Mouse (Mus musculus) bone marrow macrophage, adult 2 months (primary cell): ENCODE data around the gene Zfp366.

Source experiments
- CTCF ChIP-seq: IDR thresholded peaks from 2 replicates; pipeline ENCODE4 v1.5.1; 2012; ENCODE audit warnings: low read depth, mild to moderate bottlenecking, low read length, moderate library complexity
- POLR2A ChIP-seq: IDR thresholded peaks from 2 replicates; pipeline ENCODE4 v1.6.1; 2012; ENCODE audit warnings: mild to moderate bottlenecking, low read depth, low read length, borderline replicate concordance

DNA sequence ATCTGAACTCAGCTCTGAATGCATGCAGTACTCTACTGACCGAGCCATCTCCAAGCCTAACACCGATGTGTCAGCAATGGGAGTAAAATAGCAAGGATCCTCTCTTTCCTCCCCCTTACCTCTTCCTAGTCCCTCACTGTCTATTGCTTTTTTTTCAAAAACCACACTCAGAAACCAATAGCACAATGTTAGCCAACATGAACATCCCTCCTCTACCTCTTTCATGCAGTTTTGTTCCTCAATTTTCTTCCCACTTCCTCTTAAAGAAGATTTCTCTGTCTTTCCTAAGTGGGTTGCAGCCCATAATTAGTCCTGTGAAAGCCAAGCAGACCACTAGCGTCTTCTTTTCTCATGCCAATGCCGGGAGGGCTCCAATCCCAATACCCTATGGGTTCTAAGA, 102.6 kb downstream of the Zfp366 start:
- TF ChIP-seq POLR2A = no peak
- no peak for TF ChIP-seq CTCF
